Mouse (Mus musculus) G1E (cell line): ENCODE data around the gene Rgl3. TPM values are rescaled to one million over a fixed set of nuclear protein-coding genes. Genes with fewer than 3 reads are reported as not detected.
A peak's percentile ranks its signal among the peaks of the same experiment; 100 is the strongest.

ENCODE experiments used
- ATAC-seq: 2 replicates; pipeline ENCODE4 v1.8.0; 2016; ENCODE audit warnings: mild to moderate bottlenecking; ENCODE audit not compliant: insufficient number of reproducible peaks, poor library complexity, low FRiP score, severe bottlenecking; ENCODE audit errors: extremely low read depth
- DNase-seq: peaks from one replicate; pipeline ENCODE4 v3.0.0; 2012; ENCODE audit warnings: low spot score
- H3K27me3 ChIP-seq: 2 replicates; pipeline ENCODE4 v1.6.1; 2012; ENCODE audit warnings: mild to moderate bottlenecking, low read length, inconsistent platforms; ENCODE audit not compliant: insufficient read depth
- H3K36me3 ChIP-seq: replicated peaks from 2 replicates; pipeline ENCODE3; 2012; ENCODE audit warnings: mild to moderate bottlenecking, inconsistent platforms
- H3K4me1 ChIP-seq: 2 replicates; pipeline ENCODE4 v1.6.1; 2012; ENCODE audit warnings: low read depth, low read length, inconsistent platforms, mixed read lengths; ENCODE audit not compliant: insufficient read depth
- H3K4me3 ChIP-seq: 2 replicates; pipeline ENCODE4 v1.5.1; 2012; ENCODE audit warnings: low read depth, mild to moderate bottlenecking, inconsistent platforms, low read length, moderate library complexity, mixed read lengths
- H3K9me3 ChIP-seq: replicated peaks from 2 replicates; pipeline ENCODE4 v1.6.1; 2012; ENCODE audit warnings: inconsistent platforms
- CTCF ChIP-seq: IDR thresholded peaks from 2 replicates; pipeline ENCODE4 v1.5.1; 2012; ENCODE audit warnings: low read depth, low read length, inconsistent platforms, mixed read lengths
- GATA1 ChIP-seq: IDR thresholded peaks from 2 replicates; pipeline ENCODE4 v1.6.1; 2012; ENCODE audit warnings: borderline replicate concordance, low read length, inconsistent platforms, mixed read lengths
- GATA2 ChIP-seq: IDR thresholded peaks from 2 replicates; pipeline ENCODE4 v1.6.1; 2012; ENCODE audit warnings: low read depth, low read length, inconsistent platforms, borderline replicate concordance
- POLR2AphosphoS5 ChIP-seq: IDR thresholded peaks from 2 replicates; pipeline ENCODE4 v1.6.1; 2012; ENCODE audit warnings: low read depth, low read length, inconsistent platforms; ENCODE audit not compliant: insufficient replicate concordance
- TAL1 ChIP-seq: conservative IDR thresholded peaks from 2 replicates; pipeline ENCODE4 v1.6.1; 2012; ENCODE audit warnings: low read depth, low read length, inconsistent platforms, mixed read lengths
- polyA plus RNA-seq: library from polyadenylated mRNA; stranded (reverse); fragments of >175 nt; gene quantifications from 2 replicates; pipeline ENCODE4 v1.2.3, GENCODE M21; 2012
- total RNA-seq, 2 experiments: library from RNA; stranded (forward) in 1 of 2; stranded (reverse) in 1 of 2; fragments of 200-1000 nt in 1 of 2; fragments of >200 nt in 1 of 2; fragmentation: Nextera tagmentation in 1 of 2; gene quantifications; 2 replicates each; pipeline ENCODE4 v1.2.3; 2014 to 2017

Rgl3 gene
- total and polyA plus RNA-seq, 3 experiments = 0.05 TPM; not detected in 2

- H3K9me3 ChIP-seq = no peaks in the 10 kb centered on the region
- H3K4me1 ChIP-seq = peaks cover 19% of the 10 kb centered on the region
- H3K36me3 ChIP-seq = peaks cover 31% of the 10 kb centered on the region
- H3K4me3 ChIP-seq = no peak overlapping the region
- ATAC-seq (no peak), DNase-seq (no peak)
- no peak for TF ChIP-seq GATA1
- no peak for TF ChIP-seq CTCF
- no peak for TF ChIP-seq TAL1
- TF ChIP-seq GATA2 = no peak
- no peak for TF ChIP-seq POLR2AphosphoS5
- peaks cover 16% of the 10 kb centered on the region for H3K27me3 ChIP-seq
Observed at GRCm38 (mm10) chr9:22017208-22017825, 28.1 kb upstream of the Rgl3 start.

- Histone ChIP-seq H3K4me3 (no peak overlapping the region), H3K36me3 (peaks cover 42% of the 10 kb centered on the region), H3K27me3 (peaks cover 16% of the 10 kb centered on the region), H3K4me1 (peaks cover 24% of the 10 kb centered on the region), H3K9me3 (no peaks in the 10 kb centered on the region)
- DNase-seq (no peak), ATAC-seq (no peak)
- TF ChIP-seq CTCF = no peak
- no peak for TF ChIP-seq GATA1
- no peak for TF ChIP-seq POLR2AphosphoS5
- no peak for TF ChIP-seq TAL1
- no peak for TF ChIP-seq GATA2
Observed at GRCm38 (mm10) chr9:22016245-22016644, 27.0 kb upstream of the Rgl3 start.

GRCm38 (mm10) chr9:22012731-22013130 lies 23.5 kb upstream of the Rgl3 start:
- no peak for TF ChIP-seq GATA2
- TF ChIP-seq GATA1 = no peak
- no peak for TF ChIP-seq POLR2AphosphoS5
- TF ChIP-seq CTCF = no peak
- TF ChIP-seq TAL1 = no peak
- H3K27me3 ChIP-seq = no peaks in the 10 kb centered on the region
- peaks cover 77% of the 10 kb centered on the region for H3K36me3 ChIP-seq

GRCm38 (mm10) chr9:22011055-22011454 lies 21.8 kb upstream of the Rgl3 start:
- ATAC-seq = no peak
- no peak for TF ChIP-seq CTCF
- no peak for TF ChIP-seq GATA1
- TF ChIP-seq GATA2 = no peak
- TF ChIP-seq POLR2AphosphoS5 = no peak
- TF ChIP-seq TAL1 = no peak
- no peaks in the 10 kb centered on the region for H3K27me3 ChIP-seq
- DNase-seq = no peak
- H3K9me3 ChIP-seq = no peaks in the 10 kb centered on the region
- H3K4me3 ChIP-seq = no peak overlapping the region
- peaks cover 94% of the 10 kb centered on the region for H3K36me3 ChIP-seq
- H3K4me1 ChIP-seq = peaks cover 45% of the 10 kb centered on the region

More at GRCm38 (mm10) chr9:22012731-22013130, 23.5 kb upstream of the Rgl3 start:
- no peak overlapping the region; the same call in 1 of the 2 replicates for H3K4me3 ChIP-seq
- peaks cover 43% of the 10 kb centered on the region for H3K4me1 ChIP-seq
- DNase-seq (no peak), ATAC-seq (no peak)
- H3K9me3 ChIP-seq = no peaks in the 10 kb centered on the region

GRCm38 (mm10) chr9:22004546-22004945 lies 15.3 kb upstream of the Rgl3 start:
- Histone ChIP-seq H3K27me3 (peaks cover under 1% of the 10 kb centered on the region; the same call in 1 of the 2 replicates), H3K36me3 (peaks cover 61% of the 10 kb centered on the region), H3K4me1 (peaks cover 46% of the 10 kb centered on the region), H3K9me3 (no peaks in the 10 kb centered on the region), H3K4me3 (peak overlapping the region; percentile 79; the same call in 1 of the 2 replicates)
- DNase-seq (no peak), ATAC-seq (no peak)
- TF ChIP-seq GATA1 = no peak
- no peak for TF ChIP-seq TAL1
- no peak for TF ChIP-seq POLR2AphosphoS5
- TF ChIP-seq GATA2 = no peak
- no peak for TF ChIP-seq CTCF

GRCm38 (mm10) chr9:22003163-22003554 lies 13.9 kb upstream of the Rgl3 start:
- Histone ChIP-seq H3K4me3 (peak overlapping the region; percentile 79), H3K27me3 (peaks cover 12% of the 10 kb centered on the region), H3K4me1 (peaks cover 44% of the 10 kb centered on the region), H3K9me3 (no peaks in the 10 kb centered on the region), H3K36me3 (peaks cover 47% of the 10 kb centered on the region)
- ATAC-seq (peak; percentile 16; the same call in 1 of the 2 replicates), DNase-seq (peak; percentile 54)
- TF ChIP-seq POLR2AphosphoS5 (no peak), GATA1 (no peak), CTCF (no peak), GATA2 (no peak), TAL1 (no peak)
